Mouse (Mus musculus) forebrain, embryonic 13.5 days (tissue): ENCODE measurements around the gene Nsun2. TPM values are rescaled to one million over a fixed set of nuclear protein-coding genes. Genes with fewer than 3 reads are reported as not detected.

ENCODE experiments used
- ATAC-seq: fragments of 200-750 bp; cut with Nextera tagmentation; 2 replicates; pipeline ENCODE4 v1.8.0; 2017
- H3K27ac ChIP-seq: fragments of 300-500 bp; sonication (generic); 2 replicates; pipeline ENCODE4 v1.5.1; 2015; ENCODE audit warnings: inconsistent platforms, mild to moderate bottlenecking, moderate library complexity
- H3K27me3 ChIP-seq: fragments of 300-500 bp; sonication (generic); 2 replicates; pipeline ENCODE4 v1.6.1; 2015; ENCODE audit warnings: mild to moderate bottlenecking, inconsistent platforms
- H3K36me3 ChIP-seq: fragments of 300-500 bp; sonication (generic); 2 replicates; pipeline ENCODE4 v1.6.1; 2015; ENCODE audit warnings: mild to moderate bottlenecking, inconsistent platforms; ENCODE audit not compliant: poor library complexity, severe bottlenecking
- H3K4me1 ChIP-seq: fragments of 300-500 bp; sonication (generic); 2 replicates; pipeline ENCODE4 v1.6.1; 2015; ENCODE audit warnings: inconsistent platforms
- H3K4me2 ChIP-seq: fragments of 300-500 bp; sonication (generic); 2 replicates; pipeline ENCODE4 v1.6.1; 2015; ENCODE audit warnings: inconsistent platforms, mild to moderate bottlenecking, moderate library complexity
- H3K4me3 ChIP-seq: fragments of 300-500 bp; sonication (generic); 2 replicates; pipeline ENCODE4 v1.5.1; 2015; ENCODE audit warnings: mild to moderate bottlenecking, inconsistent platforms
- H3K9ac ChIP-seq: fragments of 300-500 bp; sonication (generic); 2 replicates; pipeline ENCODE4 v1.6.1; 2015; ENCODE audit warnings: mild to moderate bottlenecking, inconsistent platforms
- H3K9me3 ChIP-seq: fragments of 300-500 bp; sonication (generic); replicated peaks from 2 replicates; pipeline ENCODE4 v1.6.1; 2016; ENCODE audit warnings: inconsistent platforms
- WGBS: fragments of 180-500 bp; shearing (Covaris S2); methylation state at CpG from one replicate; pipeline ENCODE4 v1.1.7; 2015; 5-methylcytosine and 5-hydroxymethylcytosine counted together
- polyA plus RNA-seq: library from polyadenylated mRNA; unstranded; fragments of >200 nt; fragmentation: Nextera tagmentation; extraction: Ambion mirVana; gene quantifications from 2 replicates; pipeline ENCODE4 v1.2.1, GENCODE M21; 2015

The Nsun2 gene
- polyA plus RNA-seq, 1 experiment from 2014 or later, result 85.5 TPM

DNA sequence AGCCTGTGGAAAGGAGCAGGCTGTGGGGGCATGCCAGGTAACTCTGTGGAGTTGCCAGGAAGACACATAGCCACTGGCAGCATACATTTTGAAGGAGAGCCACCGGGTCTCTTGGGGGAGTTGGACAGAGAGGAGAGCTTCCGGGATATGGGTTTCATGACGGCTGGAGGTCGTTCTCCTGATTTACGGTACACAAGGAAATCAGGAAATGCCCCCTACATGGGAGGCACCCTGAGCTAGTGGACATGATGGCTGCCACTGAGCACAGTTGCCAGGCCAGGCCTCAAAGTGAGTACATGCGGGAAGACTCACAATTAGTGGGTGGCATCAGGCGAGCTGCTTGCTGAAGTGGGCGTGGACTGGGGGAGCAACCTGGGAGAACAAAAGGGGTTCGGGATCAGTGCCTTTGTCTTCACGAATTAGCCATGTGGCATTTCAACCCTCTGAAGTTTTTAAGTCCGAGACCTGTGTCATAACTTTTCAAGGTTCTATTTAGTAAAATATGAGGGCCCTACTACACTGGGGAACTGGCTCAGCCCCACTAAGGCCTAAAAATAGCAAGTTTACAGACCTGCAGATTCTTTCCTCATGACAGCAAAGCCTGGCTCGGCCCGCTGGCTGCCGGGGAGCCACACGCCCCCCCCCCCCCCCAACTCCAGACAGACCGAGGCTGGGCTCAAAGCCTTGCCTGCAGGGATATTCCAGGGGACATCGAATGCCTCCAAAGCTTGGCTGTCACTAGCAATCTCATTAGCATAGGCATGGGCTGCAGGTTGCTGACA, 9.2 kb downstream of the Nsun2 start:
- H3K36me3 ChIP-seq, result no peaks in the 10 kb centered on the region
- no peak overlapping the region for H3K27ac ChIP-seq
- no peak overlapping the region for H3K4me2 ChIP-seq
- 36% methylated on average over 17 of the region's 17 CpGs for WGBS
- no peak overlapping the region for H3K9ac ChIP-seq
- peaks cover 12% of the 10 kb centered on the region; the same call in 1 of the 2 replicates for H3K4me1 ChIP-seq
- ATAC-seq, result no peak
- peaks cover 2% of the 10 kb centered on the region; the same call in 1 of the 2 replicates for H3K27me3 ChIP-seq
- H3K4me3 ChIP-seq, result no peak overlapping the region
- H3K9me3 ChIP-seq, result no peaks in the 10 kb centered on the region

- WGBS, result 55% methylated on average over 12 of the region's 12 CpGs
- no peak overlapping the region for H3K4me2 ChIP-seq
- no peak for ATAC-seq
Observed at GRCm38 (mm10) chr13:69543595-69543994, 10.0 kb downstream of the Nsun2 start.

DNA sequence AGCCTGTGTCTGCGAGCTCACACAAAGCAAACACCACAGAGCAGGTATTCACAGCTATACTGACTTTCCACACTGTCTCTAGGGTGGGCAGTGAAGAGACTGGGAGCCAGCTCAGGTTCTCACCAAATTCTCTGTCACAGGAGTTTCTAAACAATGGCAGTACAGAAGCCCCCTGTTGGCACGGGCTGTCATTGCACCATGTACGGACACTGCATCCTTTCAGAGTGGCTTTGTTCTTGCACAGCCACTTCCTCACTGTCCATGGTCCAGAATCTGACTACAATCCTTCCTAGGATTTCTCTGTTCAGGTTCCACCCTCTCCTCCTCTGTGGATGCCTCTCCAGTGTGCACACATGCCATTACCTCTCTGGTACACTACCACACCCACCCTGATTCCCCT, 11.5 kb downstream of the Nsun2 start:
- Histone ChIP-seq H3K36me3 (no peaks in the 10 kb centered on the region), H3K9ac (no peak overlapping the region), H3K27ac (no peak overlapping the region), H3K9me3 (no peaks in the 10 kb centered on the region), H3K4me3 (no peak overlapping the region), H3K4me1 (peaks cover 12% of the 10 kb centered on the region; the same call in 1 of the 2 replicates), H3K27me3 (peaks cover 2% of the 10 kb centered on the region; the same call in 1 of the 2 replicates), H3K4me2 (no peak overlapping the region)
- peak; percentile 34; the same call in 1 of the 2 replicates for ATAC-seq
- WGBS, result 23% methylated on average over 3 of the region's 3 CpGs

More at GRCm38 (mm10) chr13:69543595-69543994, 10.0 kb downstream of the Nsun2 start:
- peaks cover 12% of the 10 kb centered on the region; the same call in 1 of the 2 replicates for H3K4me1 ChIP-seq
- peaks cover 2% of the 10 kb centered on the region; the same call in 1 of the 2 replicates for H3K27me3 ChIP-seq
- no peak overlapping the region for H3K9ac ChIP-seq
- no peaks in the 10 kb centered on the region for H3K9me3 ChIP-seq
- H3K27ac ChIP-seq, result no peak overlapping the region
- no peak overlapping the region for H3K4me3 ChIP-seq
- H3K36me3 ChIP-seq, result no peaks in the 10 kb centered on the region

- WGBS, result 66% methylated on average over 16 of the region's 16 CpGs
- no peak overlapping the region for H3K27ac ChIP-seq
- peaks cover 2% of the 10 kb centered on the region; the same call in 1 of the 2 replicates for H3K27me3 ChIP-seq
- no peak overlapping the region for H3K9ac ChIP-seq
- H3K36me3 ChIP-seq, result no peaks in the 10 kb centered on the region
- H3K9me3 ChIP-seq, result no peaks in the 10 kb centered on the region
- no peak overlapping the region for H3K4me2 ChIP-seq
- peaks cover 12% of the 10 kb centered on the region; the same call in 1 of the 2 replicates for H3K4me1 ChIP-seq
- no peak for ATAC-seq
- H3K4me3 ChIP-seq, result no peak overlapping the region
Observed at GRCm38 (mm10) chr13:69547488-69548180, 14.1 kb downstream of the Nsun2 start.

- H3K9me3 ChIP-seq, result no peaks in the 10 kb centered on the region
- ATAC-seq, result no peak
- H3K36me3 ChIP-seq, result no peaks in the 10 kb centered on the region
- H3K27me3 ChIP-seq, result no peaks in the 10 kb centered on the region
- no peaks in the 10 kb centered on the region for H3K4me1 ChIP-seq
- no peak overlapping the region for H3K4me2 ChIP-seq
- H3K4me3 ChIP-seq, result no peak overlapping the region
- WGBS, result 49% methylated on average over 8 of the region's 8 CpGs
- H3K9ac ChIP-seq, result no peak overlapping the region
- no peak overlapping the region for H3K27ac ChIP-seq
Observed at GRCm38 (mm10) chr13:69549980-69550379, 16.4 kb downstream of the Nsun2 start.

DNA sequence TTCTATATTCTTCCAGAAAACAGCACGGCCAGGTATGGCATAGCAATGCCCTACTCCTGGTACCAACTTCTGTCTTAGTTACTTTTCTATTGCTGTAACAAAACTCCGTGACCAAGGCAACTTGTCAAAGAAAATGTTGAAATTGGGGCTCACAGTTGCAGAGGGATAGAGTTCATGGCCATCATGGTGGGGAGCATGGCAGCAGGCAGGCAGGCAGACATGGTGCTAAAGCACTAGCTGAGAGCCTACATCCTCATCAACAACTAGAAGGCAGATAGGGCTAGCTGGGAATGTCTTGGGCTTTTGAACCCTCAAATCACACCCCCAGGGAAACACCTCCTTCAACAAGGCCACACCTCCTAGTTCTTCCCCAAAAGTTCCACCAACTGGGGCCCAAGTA, 17.3 kb downstream of the Nsun2 start:
- H3K4me3 ChIP-seq, result no peak overlapping the region

DNA sequence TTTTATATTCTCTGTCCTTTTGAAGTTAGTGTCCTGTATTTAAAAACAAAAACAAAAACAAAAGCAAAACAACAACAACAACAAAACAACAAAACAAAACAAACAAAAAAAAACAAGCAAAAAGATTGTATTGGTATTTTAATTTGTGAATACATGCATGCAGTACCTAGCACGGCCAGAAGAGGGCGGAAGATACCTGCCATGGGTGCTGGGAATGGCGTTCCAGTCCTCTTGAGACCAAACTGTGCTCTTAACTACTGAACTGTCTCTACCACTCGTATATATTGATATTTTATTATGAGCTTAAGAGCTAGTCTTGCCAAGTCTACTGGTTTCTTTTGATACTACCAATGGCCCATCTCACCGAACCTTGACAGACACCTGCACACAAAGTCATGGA, 19.5 kb downstream of the Nsun2 start:
- Histone ChIP-seq H3K9ac (no peak overlapping the region), H3K4me1 (0 out of 2 replicates have a peak, but pooled peaks cover under 1% of the 10 kb centered on the region), H3K4me3 (no peak overlapping the region), H3K4me2 (no peak overlapping the region), H3K27me3 (no peaks in the 10 kb centered on the region), H3K36me3 (no peaks in the 10 kb centered on the region), H3K9me3 (no peaks in the 10 kb centered on the region), H3K27ac (no peak overlapping the region)
- WGBS, result 25% methylated on average over 5 of the region's 5 CpGs
- no peak for ATAC-seq

More for the DNA sequence above, 17.3 kb downstream of the Nsun2 start:
- 78% methylated on average over 2 of the region's 2 CpGs for WGBS
- no peaks in the 10 kb centered on the region for H3K4me1 ChIP-seq
- H3K36me3 ChIP-seq, result no peaks in the 10 kb centered on the region
- H3K27ac ChIP-seq, result no peak overlapping the region
- H3K27me3 ChIP-seq, result no peaks in the 10 kb centered on the region
- H3K9me3 ChIP-seq, result no peaks in the 10 kb centered on the region
- no peak overlapping the region for H3K4me2 ChIP-seq
- no peak for ATAC-seq
- no peak overlapping the region for H3K9ac ChIP-seq

- H3K36me3 ChIP-seq, result no peaks in the 10 kb centered on the region
- H3K27ac ChIP-seq, result no peak overlapping the region
- no peak overlapping the region for H3K4me3 ChIP-seq
- no peak overlapping the region for H3K4me2 ChIP-seq
- H3K4me1 ChIP-seq, result 0 out of 2 replicates have a peak, but pooled peaks cover 7% of the 10 kb centered on the region
- WGBS, result 86% methylated on average over 9 of the region's 9 CpGs
- H3K9ac ChIP-seq, result no peak overlapping the region
- no peaks in the 10 kb centered on the region for H3K9me3 ChIP-seq
- ATAC-seq, result no peak
- no peaks in the 10 kb centered on the region for H3K27me3 ChIP-seq
Observed at GRCm38 (mm10) chr13:69554255-69554654, 20.7 kb downstream of the Nsun2 start.

DNA sequence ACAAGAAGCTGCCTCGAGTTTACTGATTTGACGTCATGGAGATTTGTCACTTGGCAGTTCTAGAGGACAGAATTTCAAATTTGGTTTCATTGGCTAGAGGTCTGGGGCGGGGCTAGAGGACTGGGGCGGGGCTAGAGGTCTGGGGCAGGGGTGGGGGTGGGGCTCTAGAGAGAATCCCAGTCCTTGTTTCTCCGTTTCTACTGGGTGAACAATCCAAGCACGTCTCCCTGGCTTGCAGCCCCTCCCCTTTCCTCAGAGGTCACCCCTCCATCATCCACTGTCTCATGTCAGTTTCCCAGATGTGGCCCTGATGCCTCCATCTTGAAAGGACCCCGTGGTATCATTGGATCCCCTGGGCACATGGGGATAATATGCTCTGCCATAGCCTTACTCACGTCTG, 21.5 kb downstream of the Nsun2 start:
- H3K27ac ChIP-seq, result no peak overlapping the region
- no peak overlapping the region for H3K4me3 ChIP-seq
- no peak overlapping the region for H3K4me2 ChIP-seq
- no peak for ATAC-seq
- H3K9me3 ChIP-seq, result no peaks in the 10 kb centered on the region
- 37% methylated on average over 8 of the region's 8 CpGs for WGBS
- peaks cover 15% of the 10 kb centered on the region for H3K4me1 ChIP-seq
- no peak overlapping the region for H3K9ac ChIP-seq
- H3K36me3 ChIP-seq, result no peaks in the 10 kb centered on the region
- H3K27me3 ChIP-seq, result no peaks in the 10 kb centered on the region

DNA sequence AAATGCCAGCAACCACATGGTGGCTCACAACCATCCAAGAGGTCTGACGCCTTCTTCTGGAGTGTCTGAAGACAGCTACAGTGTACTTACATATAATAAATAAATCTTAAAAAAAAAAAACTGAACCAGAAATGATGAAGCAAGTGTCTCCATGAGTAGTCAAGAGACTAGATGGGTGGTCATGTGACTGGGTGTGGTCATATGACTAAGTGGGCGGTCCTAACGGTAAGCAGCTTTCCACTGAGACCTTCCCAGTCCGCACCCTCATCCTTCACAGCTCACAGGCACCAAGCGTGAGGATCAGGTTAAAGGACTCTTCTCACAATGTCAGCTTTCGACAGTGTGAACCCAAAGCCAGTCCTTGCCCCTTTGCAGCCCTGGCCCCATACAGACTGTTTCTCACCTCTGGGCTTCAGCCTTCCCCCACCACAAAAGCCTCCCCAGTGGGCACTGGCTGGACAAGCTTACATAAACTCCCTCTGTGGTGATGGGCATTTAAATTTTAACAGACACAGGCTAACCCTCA, 22.5 kb downstream of the Nsun2 start:
- H3K9ac ChIP-seq, result no peak overlapping the region
- 85% methylated on average over 6 of the region's 6 CpGs for WGBS

DNA sequence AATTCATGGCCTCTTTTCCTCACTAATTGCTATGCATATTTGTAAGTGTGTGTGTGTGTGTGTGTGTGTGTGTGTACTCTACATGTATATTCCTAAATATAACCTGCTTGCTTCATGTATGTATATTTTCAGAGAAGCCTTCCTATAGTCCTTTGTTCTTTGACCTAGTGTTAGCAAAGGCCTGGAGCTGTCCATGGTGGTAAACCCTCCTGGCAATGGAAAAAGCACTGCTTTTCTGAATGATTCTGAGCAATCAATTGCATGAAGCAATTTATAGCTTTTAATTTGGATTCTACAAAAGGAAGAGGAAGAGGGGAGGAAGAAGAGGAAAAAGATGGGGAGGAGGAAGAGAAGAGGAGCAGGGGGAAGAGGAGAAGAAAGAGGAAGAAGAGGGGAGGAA, 23.2 kb downstream of the Nsun2 start:
- no peak overlapping the region for H3K4me3 ChIP-seq
- no peak overlapping the region for H3K4me2 ChIP-seq
- no peaks in the 10 kb centered on the region for H3K9me3 ChIP-seq
- no peak for ATAC-seq
- H3K4me1 ChIP-seq, result peaks cover 15% of the 10 kb centered on the region
- H3K36me3 ChIP-seq, result no peaks in the 10 kb centered on the region
- H3K9ac ChIP-seq, result no peak overlapping the region
- no peak overlapping the region for H3K27ac ChIP-seq
- no peaks in the 10 kb centered on the region for H3K27me3 ChIP-seq

More for the DNA sequence above, 22.5 kb downstream of the Nsun2 start:
- no peaks in the 10 kb centered on the region for H3K9me3 ChIP-seq
- no peak overlapping the region for H3K27ac ChIP-seq
- H3K4me1 ChIP-seq, result peaks cover 15% of the 10 kb centered on the region
- H3K27me3 ChIP-seq, result no peaks in the 10 kb centered on the region
- ATAC-seq, result no peak
- no peaks in the 10 kb centered on the region for H3K36me3 ChIP-seq
- no peak overlapping the region for H3K4me2 ChIP-seq
- no peak overlapping the region for H3K4me3 ChIP-seq

GRCm38 (mm10) chr13:69558098-69558660, 24.6 kb downstream of the Nsun2 start:
- H3K4me3 ChIP-seq, result no peak overlapping the region
- no peak overlapping the region for H3K27ac ChIP-seq
- H3K4me2 ChIP-seq, result no peak overlapping the region
- H3K36me3 ChIP-seq, result no peaks in the 10 kb centered on the region
- H3K9me3 ChIP-seq, result no peaks in the 10 kb centered on the region
- 0 out of 2 replicates have a peak, but pooled peaks have one; percentile 43 for ATAC-seq
- H3K27me3 ChIP-seq, result no peaks in the 10 kb centered on the region
- 75% methylated on average over 6 of the region's 6 CpGs for WGBS
- peaks cover 15% of the 10 kb centered on the region for H3K4me1 ChIP-seq
- no peak overlapping the region for H3K9ac ChIP-seq
